ENCODE assay signal across 9 mouse cellular contexts in genomic region chr1:172513525-172514212, GRCm38 (mm10). TPM values are rescaled to one million over a fixed set of nuclear protein-coding genes. Genes with fewer than 3 reads are reported as not detected.
A peak's percentile ranks its signal among the peaks of the same experiment; 100 is the strongest.
DNase-seq lines count a peak whose midpoint lies in the region; ATAC-seq lines count a peak whose summit lies in the region.
"Had no signal": no experiment of that assay in that cellular context is flagged by ENCODE, and none has a peak within 500 bp of the region (broad histone marks: within the 10 kb centered on the region; RNA-seq: fewer than 3 reads in every experiment).

No protein-coding gene starts in this region.

- peak overlapping the region; percentile 57 for H3K4me2 ChIP-seq in liver, embryonic 12.5 days
- H3K4me2 ChIP-seq in midbrain, embryonic 16.5 days (ENCODE audit: low read length), result no peak overlapping the region

- DNase-seq in left cerebral cortex, adult 11 months (ENCODE audit: low spot score), result peak; percentile 27
- no peak for DNase-seq in left cerebral cortex, postnatal 4 days
- DNase-seq in c-Kit-positive CD71-negative TER-119-negative erythroid progenitor cells, embryonic 14.5 days (ENCODE audit: low read depth), result peak; percentile 83
- peak; percentile 68 for DNase-seq in skeletal muscle tissue, adult 2 months (ENCODE audit: low read depth, low spot score)
- DNase-seq in retina, embryonic 14.5 days (ENCODE audit: low spot score), result no peak

- no peaks in the 10 kb centered on the region for H3K27me3 ChIP-seq in liver, embryonic 12.5 days (replicated peaks)
- H3K27me3 ChIP-seq in midbrain, embryonic 16.5 days (ENCODE audit: control insufficient read depth, insufficient read depth, low read depth, low read length), result no peaks in the 10 kb centered on the region; the same call in 1 of the 2 replicates

- peaks cover 5% of the 10 kb centered on the region for H3K36me3 ChIP-seq in liver, embryonic 12.5 days
- no peaks in the 10 kb centered on the region for H3K36me3 ChIP-seq in midbrain, embryonic 16.5 days (ENCODE audit: control insufficient read depth, insufficient read depth, low read length)

- intact Hi-C loops in left cerebral cortex, postnatal 4 days (cut with DNase I), result no loop called here

- 0 out of 2 replicates have a peak overlapping the region, but pooled peaks have one; percentile 10 for H3K9ac ChIP-seq in liver, embryonic 12.5 days
- no peak overlapping the region for H3K9ac ChIP-seq in midbrain, embryonic 16.5 days (ENCODE audit: low read depth, low read length)

- H3K4me1 ChIP-seq in liver, embryonic 12.5 days, result peaks cover 69% of the 10 kb centered on the region
- H3K4me1 ChIP-seq in midbrain, embryonic 16.5 days (ENCODE audit: control insufficient read depth, insufficient read depth, low read length), result 0 out of 2 replicates have a peak, but pooled peaks cover 2% of the 10 kb centered on the region

- H3K4me3 ChIP-seq in liver, embryonic 12.5 days, result peak overlapping the region; percentile 20; the same call in 1 of the 2 replicates
- H3K4me3 ChIP-seq in midbrain, embryonic 16.5 days (ENCODE audit: low read depth, low read length), result no peak overlapping the region
- H3K4me3 ChIP-seq: myocyte had no signal

- H3K27ac ChIP-seq in liver, embryonic 12.5 days, result peak overlapping the region; percentile 71
- no peak overlapping the region for H3K27ac ChIP-seq in midbrain, embryonic 16.5 days (ENCODE audit: low read length)

- H3K9me3 ChIP-seq in liver, embryonic 12.5 days (replicated peaks), result peaks cover 10% of the 10 kb centered on the region
- no peaks in the 10 kb centered on the region; the same call in 1 of the 2 replicates for H3K9me3 ChIP-seq in midbrain, embryonic 16.5 days (replicated peaks; ENCODE audit: control insufficient read depth, low read length, poor library complexity, severe bottlenecking)

- WGBS in liver, embryonic 12.5 days (ENCODE audit: insufficient replicate concordance), result 11% methylated on average over 17 of the region's 17 CpGs
- WGBS in midbrain, embryonic 16.5 days, result 79% methylated on average over 17 of the region's 17 CpGs

- peak; percentile 86 to 89 for ATAC-seq in hematopoietic stem cell, adult 5-6 weeks (replicated peaks in 1 of 2; ENCODE audit: insufficient read depth in 1 of 2, low FRiP score in 2 of 2, low TSS enrichment in 1 of 2, low read depth in 1 of 2, poor library complexity in 2 of 2, severe bottlenecking in 2 of 2)
- ATAC-seq in liver, embryonic 12.5 days, result peak; percentile 71
- no peak for ATAC-seq in midbrain, embryonic 16.5 days

RNA-seq across cellular contexts. Expression of gene Cfap45, which starts 6.9 kb away (rescaled TPM):
- 1 to 10 TPM; 2.3 to 2.5 TPM for total RNA-seq in left cerebral cortex, postnatal 4 days (2021)
- total RNA-seq in hematopoietic stem cell, adult 5-6 weeks (2017), result 1.2 and 2.9 TPM in 2 replicates
- 0.55 and 0.79 TPM in 2 replicates for polyA plus RNA-seq in liver, embryonic 12.5 days (2016; fragmentation: Nextera tagmentation; extraction: Ambion mirVana)
- 4.0 and 4.7 TPM in 2 replicates for polyA plus RNA-seq in midbrain, embryonic 16.5 days (2015; fragmentation: Nextera tagmentation; extraction: Ambion mirVana)
- polyA plus RNA-seq: myocyte had no signal

RNA-seq across cellular contexts. Expression of gene Tagln2, which starts 13.8 kb away (rescaled TPM):
- total RNA-seq in left cerebral cortex, postnatal 4 days (2021), result 10 to 100 TPM; 22.8 to 29.5 TPM
- total RNA-seq in hematopoietic stem cell, adult 5-6 weeks (2017), result 251 and 258 TPM in 2 replicates
- polyA plus RNA-seq in liver, embryonic 12.5 days (2016; fragmentation: Nextera tagmentation; extraction: Ambion mirVana), result 177 and 178 TPM in 2 replicates
- polyA plus RNA-seq in midbrain, embryonic 16.5 days (2015; fragmentation: Nextera tagmentation; extraction: Ambion mirVana), result 47.3 and 53.0 TPM in 2 replicates

RNA-seq across cellular contexts. Expression of gene Igsf9, which starts 32.1 kb away (rescaled TPM):
- total RNA-seq in left cerebral cortex, postnatal 4 days (2021), result 10 to 100 TPM; 57.2 to 67.9 TPM
- total RNA-seq in hematopoietic stem cell, adult 5-6 weeks (2017), result 1.1 and 1.9 TPM in 2 replicates
- 3.9 and 4.2 TPM in 2 replicates for polyA plus RNA-seq in liver, embryonic 12.5 days (2016; fragmentation: Nextera tagmentation; extraction: Ambion mirVana)
- 73.0 and 74.4 TPM in 2 replicates for polyA plus RNA-seq in midbrain, embryonic 16.5 days (2015; fragmentation: Nextera tagmentation; extraction: Ambion mirVana)

RNA-seq across cellular contexts. Expression of gene Slamf9, which starts 38.5 kb away (rescaled TPM):
- under 1 TPM in 1 of 2 experiments, not detected in 1; 0.26 TPM for total RNA-seq in left cerebral cortex, postnatal 4 days (2021)
- not detected in 2 replicates for total RNA-seq in hematopoietic stem cell, adult 5-6 weeks (2017)
- 1.1 and 1.3 TPM in 2 replicates for polyA plus RNA-seq in liver, embryonic 12.5 days (2016; fragmentation: Nextera tagmentation; extraction: Ambion mirVana)
- 0.23 and 0.37 TPM in 2 replicates for polyA plus RNA-seq in midbrain, embryonic 16.5 days (2015; fragmentation: Nextera tagmentation; extraction: Ambion mirVana)

RNA-seq across cellular contexts. Expression of gene Vsig8, which starts 42.1 kb away (rescaled TPM):
- not detected for total RNA-seq in left cerebral cortex, postnatal 4 days (2021)
- total RNA-seq in hematopoietic stem cell, adult 5-6 weeks (2017), result not detected in 2 replicates
- not detected in 2 replicates for polyA plus RNA-seq in liver, embryonic 12.5 days (2016; fragmentation: Nextera tagmentation; extraction: Ambion mirVana)
- polyA plus RNA-seq in midbrain, embryonic 16.5 days (2015; fragmentation: Nextera tagmentation; extraction: Ambion mirVana), result 0.72 and 1.3 TPM in 2 replicates
- polyA plus RNA-seq: myocyte had no signal

Comparison
In these comparisons a context has a peak if more than half of its experiments do, and no peak if none do; other contexts are left out.
1. DNase-seq: peak in left cerebral cortex, adult 11 months (single experiment), c-Kit-positive CD71-negative TER-119-negative erythroid progenitor cells, embryonic 14.5 days (single experiment) and skeletal muscle tissue, adult 2 months (single experiment); none in left cerebral cortex, postnatal 4 days (single experiment) and retina, embryonic 14.5 days (single experiment).
2. RNA of gene Igsf9, which starts 32.1 kb away (total RNA-seq): 57.2 to 67.9 TPM in left cerebral cortex, postnatal 4 days; 1.1 to 1.9 TPM in hematopoietic stem cell, adult 5-6 weeks; every median in the first group is over 10 times any median in the second.